Mouse (Mus musculus): ENCODE data around the gene Ebf3.

- TF ChIP-seq CTCF (IDR thresholded peaks at IDR 0.05; ENCODE audit: low read depth, low read length) (no peak), POLR2A (IDR thresholded peaks at IDR 0.05; ENCODE audit: extremely low read depth, insufficient read depth, low read length) (no peak)
These were observed 32.6 kb upstream of the Ebf3 start for GRCm38 (mm10) chr7:137346860-137347259.

Data from liver, adult 2 months (tissue).